Mouse (Mus musculus) heart, embryonic 14.5 days (tissue): ENCODE measurements around the gene 6430571L13Rik. TPM values are rescaled to one million over a fixed set of nuclear protein-coding genes. Genes with fewer than 3 reads are reported as not detected.

Experiments used
- ATAC-seq: fragments of 200-750 bp; cut with Nextera tagmentation; 2 replicates; pipeline ENCODE4 v1.8.0; 2017; ENCODE audit warnings: low read depth, moderate TSS enrichment; ENCODE audit not compliant: insufficient number of reproducible peaks, insufficient read depth, low FRiP score
- H3K27ac ChIP-seq, 2 experiments: fragments of 200-500 bp in 1 of 2; fragments of 300-500 bp in 1 of 2; sonication (generic) in 1 of 2; replicated peaks in 1 of 2; 2 replicates each; pipeline ENCODE4 v1.5.1; 2012 to 2014; ENCODE audit warnings: low read depth in 2 of 2, low read length in 2 of 2, control low read depth in 1 of 2, mild to moderate bottlenecking in 1 of 2, mixed read lengths in 1 of 2; ENCODE audit not compliant: control insufficient read depth in 1 of 2, insufficient read depth in 1 of 2
- H3K27me3 ChIP-seq: fragments of 300-500 bp; sonication (generic); 2 replicates; pipeline ENCODE4 v1.6.1; 2014; ENCODE audit warnings: mild to moderate bottlenecking, low read length, control low read depth; ENCODE audit not compliant: control insufficient read depth, insufficient read depth
- H3K36me3 ChIP-seq: fragments of 300-500 bp; sonication (generic); 2 replicates; pipeline ENCODE4 v1.6.1; 2014; ENCODE audit warnings: mild to moderate bottlenecking, control low read depth, low read length, mixed read lengths; ENCODE audit not compliant: control insufficient read depth, insufficient read depth
- H3K4me1 ChIP-seq, 2 experiments: fragments of 200-500 bp in 1 of 2; fragments of 300-500 bp in 1 of 2; sonication (generic) in 1 of 2; 2 replicates each; pipeline ENCODE4 v1.6.1; 2012 to 2014; ENCODE audit warnings: low read length in 2 of 2, control low read depth in 1 of 2, mixed read lengths in 1 of 2; ENCODE audit not compliant: control insufficient read depth in 2 of 2, insufficient read depth in 2 of 2
- H3K4me2 ChIP-seq: fragments of 300-500 bp; sonication (generic); 2 replicates; pipeline ENCODE4 v1.6.1; 2014; ENCODE audit warnings: mild to moderate bottlenecking, low read length
- H3K4me3 ChIP-seq, 2 experiments: fragments of 200-500 bp in 1 of 2; fragments of 300-500 bp in 1 of 2; sonication (generic) in 1 of 2; 2 replicates each; pipeline ENCODE4 v1.5.1; 2012 to 2014; ENCODE audit warnings: low read length in 2 of 2, mild to moderate bottlenecking in 2 of 2, control low read depth in 1 of 2, low read depth in 1 of 2, moderate library complexity in 1 of 2; ENCODE audit not compliant: control insufficient read depth in 1 of 2, insufficient read depth in 1 of 2
- H3K9ac ChIP-seq: fragments of 300-500 bp; sonication (generic); 2 replicates; pipeline ENCODE4 v1.6.1; 2014; ENCODE audit warnings: mild to moderate bottlenecking, low read length
- H3K9me3 ChIP-seq: fragments of 300-500 bp; sonication (generic); 2 replicates; pipeline ENCODE4 v1.6.1; 2016; ENCODE audit warnings: low read length, control low read depth; ENCODE audit not compliant: control insufficient read depth
- WGBS: fragments of 180-500 bp; shearing (Covaris S2); extraction: QIAGEN DNeasy Blood & Tissue Kit; methylation state at CpG from one replicate; pipeline ENCODE4 v1.1.7; 2014; 5-methylcytosine and 5-hydroxymethylcytosine counted together
- polyA plus RNA-seq: library from polyadenylated mRNA; unstranded; fragments of >200 nt; fragmentation: Nextera tagmentation; extraction: Ambion mirVana; gene quantifications from 2 replicates; pipeline ENCODE4 v1.2.1, GENCODE M21; 2014

Gene 6430571L13Rik
- polyA plus RNA-seq, 1 experiment from 2014 or later = 1.1 TPM

- Histone ChIP-seq H3K9ac (no peak overlapping the region), H3K4me2 (no peak overlapping the region), H3K27ac (no peak overlapping the region), H3K36me3 (no peaks in the 10 kb centered on the region), H3K27me3 (peaks cover 48% of the 10 kb centered on the region), H3K9me3 (no peaks in the 10 kb centered on the region), H3K4me1 (peaks cover 13 to 18% of the 10 kb centered on the region in 2 experiments), H3K4me3 (no peak overlapping the region)
- no peak for ATAC-seq
- 9% methylated on average over 8 of the region's 8 CpGs for WGBS
Measured at GRCm38 (mm10) chr9:107374623-107375022, 34.2 kb downstream of the 6430571L13Rik start.

- 31% methylated on average over 5 of the region's 5 CpGs for WGBS
- Histone ChIP-seq H3K4me1 (peaks cover 10% of the 10 kb centered on the region in 2 experiments), H3K36me3 (no peaks in the 10 kb centered on the region), H3K4me2 (no peak overlapping the region), H3K9ac (no peak overlapping the region), H3K9me3 (no peaks in the 10 kb centered on the region), H3K27ac (no peak overlapping the region), H3K27me3 (peaks cover 56% of the 10 kb centered on the region), H3K4me3 (no peak overlapping the region)
- no peak for ATAC-seq
Measured at GRCm38 (mm10) chr9:107375451-107375850, 35.0 kb downstream of the 6430571L13Rik start.

- Histone ChIP-seq H3K27ac (no peak overlapping the region), H3K9me3 (no peaks in the 10 kb centered on the region), H3K4me1 (peaks cover 0 to 4% of the 10 kb centered on the region in 2 experiments; a peak in 1 of 4 replicates), H3K36me3 (no peaks in the 10 kb centered on the region), H3K27me3 (peaks cover 77% of the 10 kb centered on the region), H3K4me2 (peak overlapping the region; percentile 77), H3K9ac (no peak overlapping the region), H3K4me3 (peak overlapping the region; percentile 42 to 46)
- 1% methylated on average over 35 of the region's 35 CpGs for WGBS
- ATAC-seq = no peak
Measured at GRCm38 (mm10) chr9:107377961-107378512, 37.6 kb downstream of the 6430571L13Rik start.

GRCm38 (mm10) chr9:107381723-107382122 lies 41.3 kb downstream of the 6430571L13Rik start:
- Histone ChIP-seq H3K27ac (no peak overlapping the region), H3K36me3 (no peaks in the 10 kb centered on the region), H3K9ac (no peak overlapping the region), H3K27me3 (peaks cover 81% of the 10 kb centered on the region), H3K9me3 (no peaks in the 10 kb centered on the region), H3K4me1 (0 out of 4 replicates have a peak, but pooled peaks cover 0 to 4% of the 10 kb centered on the region in 2 experiments), H3K4me3 (no peak overlapping the region), H3K4me2 (no peak overlapping the region)
- no peak for ATAC-seq
- 3% methylated on average over 8 of the region's 8 CpGs for WGBS

GRCm38 (mm10) chr9:107384396-107384795 lies 44.0 kb downstream of the 6430571L13Rik start:
- Histone ChIP-seq H3K9me3 (no peaks in the 10 kb centered on the region), H3K27ac (no peak overlapping the region), H3K27me3 (peaks cover 62% of the 10 kb centered on the region), H3K4me2 (no peak overlapping the region), H3K9ac (no peak overlapping the region), H3K4me1 (no peaks in the 10 kb centered on the region), H3K36me3 (no peaks in the 10 kb centered on the region), H3K4me3 (no peak overlapping the region)
- ATAC-seq = no peak
- WGBS = 35% methylated on average over 3 of the region's 3 CpGs

GRCm38 (mm10) chr9:107386722-107387121 lies 46.3 kb downstream of the 6430571L13Rik start:
- Histone ChIP-seq H3K4me2 (no peak overlapping the region), H3K27ac (no peak overlapping the region), H3K4me3 (no peak overlapping the region), H3K4me1 (no peaks in the 10 kb centered on the region), H3K27me3 (peaks cover 41% of the 10 kb centered on the region), H3K9ac (no peak overlapping the region), H3K36me3 (no peaks in the 10 kb centered on the region), H3K9me3 (no peaks in the 10 kb centered on the region)
- WGBS = 63% methylated on average over 3 of the region's 3 CpGs
- no peak for ATAC-seq

GRCm38 (mm10) chr9:107387708-107388107 lies 47.3 kb downstream of the 6430571L13Rik start:
- no peak overlapping the region for H3K9ac ChIP-seq
- no peaks in the 10 kb centered on the region for H3K9me3 ChIP-seq
- 82% methylated on average over 3 of the region's 3 CpGs for WGBS
- H3K4me3 ChIP-seq = no peak overlapping the region
- no peak overlapping the region for H3K4me2 ChIP-seq
- H3K4me1 ChIP-seq = no peaks in the 10 kb centered on the region
- H3K36me3 ChIP-seq = no peaks in the 10 kb centered on the region
- ATAC-seq = no peak
- H3K27ac ChIP-seq = no peak overlapping the region
- H3K27me3 ChIP-seq = peaks cover 34% of the 10 kb centered on the region

GRCm38 (mm10) chr9:107388263-107388662 lies 47.9 kb downstream of the 6430571L13Rik start:
- H3K9me3 ChIP-seq = no peaks in the 10 kb centered on the region
- no peaks in the 10 kb centered on the region for H3K36me3 ChIP-seq
- H3K27me3 ChIP-seq = peaks cover 29% of the 10 kb centered on the region
- H3K27ac ChIP-seq = no peak overlapping the region
- 69% methylated on average over 2 of the region's 2 CpGs for WGBS
- no peaks in the 10 kb centered on the region for H3K4me1 ChIP-seq
- H3K4me3 ChIP-seq = no peak overlapping the region
- H3K9ac ChIP-seq = no peak overlapping the region
- H3K4me2 ChIP-seq = no peak overlapping the region
- no peak for ATAC-seq
